ENCODE assay signal across 32 mouse cellular contexts in the genomic region with DNA sequence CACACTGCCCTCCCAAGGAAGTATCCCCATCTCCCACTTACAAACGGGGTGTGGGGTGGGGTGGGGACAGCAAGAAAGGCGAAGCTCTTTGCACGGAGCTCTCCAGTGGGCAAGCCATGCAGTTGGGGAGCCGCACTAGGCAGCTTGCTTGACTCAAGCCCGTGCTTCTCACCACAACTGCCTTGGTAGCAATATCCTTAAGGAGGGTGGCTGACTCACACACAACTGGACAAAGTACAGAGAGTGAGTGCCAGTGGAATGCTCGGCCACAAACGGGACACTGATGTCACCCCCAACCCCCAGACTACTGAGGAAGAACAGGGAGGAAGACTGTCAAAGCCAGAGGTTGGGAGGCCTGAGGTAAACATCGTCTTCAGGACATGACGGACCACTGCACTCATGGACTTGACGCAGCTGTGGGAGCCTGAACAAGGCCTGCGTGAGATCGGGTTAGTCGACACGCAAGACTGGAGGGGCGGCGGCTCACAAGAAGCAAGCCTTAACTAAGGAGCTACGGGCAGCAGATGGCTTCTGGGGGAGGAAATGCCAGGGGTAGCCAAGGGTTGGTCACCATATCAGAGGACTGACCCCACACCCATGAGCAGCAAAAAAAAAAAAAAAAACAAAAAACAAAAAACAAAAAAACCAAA. TPM values are rescaled to one million over a fixed set of nuclear protein-coding genes. Genes with fewer than 3 reads are reported as not detected.
DNase-seq lines count a peak whose midpoint lies in the region; ATAC-seq and TF ChIP-seq lines count a peak whose summit lies in the region.
"Had no signal": no experiment of that assay in that cellular context is flagged by ENCODE, and none has a peak within 500 bp of the region (broad histone marks: within the 10 kb centered on the region; RNA-seq: fewer than 3 reads in every experiment).

No protein-coding gene starts in this region.

- H3K27ac ChIP-seq in kidney, embryonic 16.5 days (ENCODE audit: low read length) = 0 out of 2 replicates have a peak overlapping the region, but pooled peaks have one; percentile 15
- no peak overlapping the region for H3K27ac ChIP-seq in forebrain, embryonic 12.5 days
- H3K27ac ChIP-seq: embryonic facial prominence, embryonic 12.5 days; forebrain, embryonic 15.5 days; gastrocnemius, adult 2 months; hindbrain, embryonic 13.5 days; liver, embryonic 14.5 days; macrophage; midbrain, embryonic 13.5 days; neural tube, embryonic 13.5 days had no signal

- peak; percentile 18 for DNase-seq in kidney, adult 9 months
- DNase-seq in kidney, postnatal 10 days = no peak
- DNase-seq in Patski (ENCODE audit: low read depth, low spot score) = peak; percentile 48
- no peak for DNase-seq in ovary, postnatal 36 days (ENCODE audit: low spot score)
- no peak for DNase-seq in urinary bladder, adult 18-20 months (ENCODE audit: low spot score in 2 of 2)
- DNase-seq: adrenal gland, postnatal 25 days; cerebellum, adult 11-12 months; cerebellum, adult 9-11 months; embryo, embryonic 11 days; gastrocnemius, adult 2 months; gastrocnemius, postnatal 36 days; heart, adult 18-20 months; heart, postnatal 4 days; layer of hippocampus, adult 9-11 months; liver; lung, adult 2 months; lung, postnatal 10 days; right cerebral cortex, postnatal 25 days; spleen, adult 18-20 months; thymus, postnatal 25 days had no signal

- no peaks in the 10 kb centered on the region for H3K9me3 ChIP-seq in kidney, embryonic 16.5 days (ENCODE audit: low read length)
- H3K9me3 ChIP-seq in forebrain, embryonic 12.5 days = no peaks in the 10 kb centered on the region
- H3K9me3 ChIP-seq: embryonic facial prominence, embryonic 12.5 days; forebrain, embryonic 15.5 days; heart, embryonic 12.5 days; hindbrain, embryonic 13.5 days; midbrain, embryonic 13.5 days; neural tube, embryonic 13.5 days had no signal

- peak; percentile 36 for ATAC-seq in Patski
- 0 out of 2 replicates have a peak, but pooled peaks have one; percentile 21 for ATAC-seq in kidney, embryonic 16.5 days (ENCODE audit: low FRiP score, low TSS enrichment)
- ATAC-seq in forebrain, embryonic 12.5 days (ENCODE audit: low FRiP score) = no peak
- ATAC-seq: forebrain, embryonic 15.5 days; midbrain, embryonic 13.5 days had no signal

- CTCF ChIA-PET in Patski (lab: Charles Lee) = no interaction called here

- in situ Hi-C loops in Patski (cut with MboI; ENCODE audit: low pct_unique_long_range_greater_than_20kb) = no loop called here

- POLR2A ChIA-PET in Patski (lab: Charles Lee) = no interaction called here

- H3K36me3 ChIP-seq in kidney, embryonic 16.5 days (ENCODE audit: insufficient read depth, low read length) = no peaks in the 10 kb centered on the region
- peaks cover 9% of the 10 kb centered on the region; the same call in 1 of the 2 replicates for H3K36me3 ChIP-seq in forebrain, embryonic 12.5 days (replicated peaks)
- H3K36me3 ChIP-seq: forebrain, embryonic 15.5 days; heart, embryonic 12.5 days had no signal

- WGBS in kidney, embryonic 16.5 days = 53% methylated on average over 17 of the region's 17 CpGs
- 93% methylated on average over 17 of the region's 17 CpGs for WGBS in forebrain, embryonic 12.5 days

- no peak overlapping the region for H3K4me2 ChIP-seq in kidney, embryonic 16.5 days (replicated peaks; ENCODE audit: low read depth, low read length)
- no peak overlapping the region for H3K4me2 ChIP-seq in forebrain, embryonic 12.5 days
- H3K4me2 ChIP-seq: embryonic facial prominence, embryonic 12.5 days; forebrain, embryonic 15.5 days; heart, embryonic 12.5 days; hindbrain, embryonic 13.5 days; midbrain, embryonic 13.5 days; neural tube, embryonic 13.5 days had no signal

- no peak for TF ChIP-seq CTCF in Patski (IDR thresholded peaks at IDR 0.05)

- no peak overlapping the region for H3K9ac ChIP-seq in kidney, embryonic 16.5 days (replicated peaks; ENCODE audit: low read length)
- no peak overlapping the region for H3K9ac ChIP-seq in forebrain, embryonic 12.5 days
- H3K9ac ChIP-seq: embryonic facial prominence, embryonic 12.5 days; forebrain, embryonic 15.5 days; heart, embryonic 12.5 days; hindbrain, embryonic 13.5 days; liver, embryonic 14.5 days; midbrain, embryonic 13.5 days; neural tube, embryonic 13.5 days had no signal

- peaks cover 37% of the 10 kb centered on the region for H3K4me1 ChIP-seq in kidney, embryonic 16.5 days (ENCODE audit: insufficient read depth, low read length)
- peaks cover 8% of the 10 kb centered on the region; the same call in 1 of the 2 replicates for H3K4me1 ChIP-seq in forebrain, embryonic 12.5 days
- H3K4me1 ChIP-seq: embryonic facial prominence, embryonic 12.5 days had no signal

- H3K4me3 ChIP-seq in kidney, embryonic 16.5 days (ENCODE audit: low read length) = no peak overlapping the region
- H3K4me3 ChIP-seq in forebrain, embryonic 12.5 days (replicated peaks) = no peak overlapping the region
- H3K4me3 ChIP-seq: embryonic facial prominence, embryonic 12.5 days; forebrain, embryonic 15.5 days; gastrocnemius, adult 2 months; heart, embryonic 12.5 days; hindbrain, embryonic 13.5 days; midbrain, embryonic 13.5 days; neural tube, embryonic 13.5 days had no signal

- no peaks in the 10 kb centered on the region for H3K27me3 ChIP-seq in Patski
- H3K27me3 ChIP-seq in kidney, embryonic 16.5 days (ENCODE audit: insufficient read depth, low read length) = no peaks in the 10 kb centered on the region
- H3K27me3 ChIP-seq in forebrain, embryonic 12.5 days = no peaks in the 10 kb centered on the region
- H3K27me3 ChIP-seq: CH12.LX; embryonic facial prominence, embryonic 12.5 days; forebrain, embryonic 15.5 days; heart, embryonic 12.5 days; hindbrain, embryonic 13.5 days; midbrain, embryonic 13.5 days; neural tube, embryonic 13.5 days had no signal

RNA-seq across cellular contexts. Expression of gene Chga, which starts 36.1 kb away (rescaled TPM):
- 0.08 TPM for polyA plus RNA-seq in Patski (2021)
- polyA plus RNA-seq in kidney, embryonic 16.5 days (2015; fragmentation: Nextera tagmentation; extraction: Ambion mirVana) = 5.4 and 13.7 TPM in 2 replicates
- 38.4 and 41.2 TPM in 2 replicates for polyA plus RNA-seq in forebrain, embryonic 12.5 days (2016; fragmentation: Nextera tagmentation; extraction: Ambion mirVana)
- polyA plus RNA-seq: heart, postnatal 0 days; macrophage had no signal

Comparison
In these comparisons a context has a peak if more than half of its experiments do, and no peak if none do; other contexts are left out.
1. DNase-seq: peak in kidney, adult 9 months (single experiment) and Patski (single experiment); none in kidney, postnatal 10 days (single experiment), ovary, postnatal 36 days (single experiment) and urinary bladder, adult 18-20 months (0 of 2).